Mouse (Mus musculus) embryo, embryonic 10.5 days (tissue): ENCODE measurements around the gene Fbxw4.
"Not testable (repeated sequence)": the region's sequence is repeated elsewhere in the genome, so short reads cannot be mapped to it uniquely, and the experiment has no call there.

Source experiments
- DNase-seq: peaks from one replicate; pipeline ENCODE4 v3.0.0-alpha.2; 2015; ENCODE audit warnings: low spot score

The Fbxw4 gene

DNA sequence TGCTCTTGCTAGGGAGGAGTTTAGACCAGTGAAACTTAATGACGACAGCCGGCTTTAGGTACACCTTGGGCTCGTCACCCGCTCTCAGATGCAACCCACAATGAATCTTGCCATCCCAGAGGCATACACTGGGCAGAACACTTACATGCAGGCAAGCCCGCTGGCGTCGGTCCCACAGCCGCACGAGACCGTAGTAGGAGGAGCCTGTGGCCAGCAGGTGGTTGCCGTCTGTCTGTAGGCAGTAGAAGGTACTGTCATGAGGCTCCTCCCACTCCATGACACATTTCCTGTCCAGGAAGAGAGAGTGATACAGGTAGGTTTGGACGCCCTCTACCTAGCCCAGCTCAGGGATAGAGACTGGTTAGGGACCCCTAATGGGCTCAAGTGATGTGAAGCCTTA is 81.1 kb downstream of the Fbxw4 start:
- no peak for DNase-seq

- no peak for DNase-seq
Measured at GRCm38 (mm10) chr19:45577141-45577750, 82.9 kb downstream of the Fbxw4 start.

DNA sequence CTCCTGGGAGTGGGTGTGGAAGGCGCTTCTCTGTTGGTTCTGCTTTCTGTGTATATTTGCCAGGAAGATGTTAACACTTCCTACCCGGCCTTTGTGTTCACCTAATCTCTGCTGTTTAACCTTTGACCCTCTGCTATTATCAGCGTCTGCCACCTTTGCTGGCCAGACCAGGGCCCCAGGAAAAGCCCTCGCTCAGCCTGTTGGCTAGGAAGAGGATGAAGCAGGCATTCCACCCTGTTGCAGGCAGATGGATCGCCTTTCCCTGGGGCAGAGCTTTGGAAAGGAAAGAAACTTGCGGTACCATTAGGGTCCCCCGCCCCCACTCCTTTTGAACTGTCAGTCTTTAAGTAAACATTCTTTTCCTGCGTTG is 84.5 kb downstream of the Fbxw4 start:
- DNase-seq: peak; percentile 56

DNA sequence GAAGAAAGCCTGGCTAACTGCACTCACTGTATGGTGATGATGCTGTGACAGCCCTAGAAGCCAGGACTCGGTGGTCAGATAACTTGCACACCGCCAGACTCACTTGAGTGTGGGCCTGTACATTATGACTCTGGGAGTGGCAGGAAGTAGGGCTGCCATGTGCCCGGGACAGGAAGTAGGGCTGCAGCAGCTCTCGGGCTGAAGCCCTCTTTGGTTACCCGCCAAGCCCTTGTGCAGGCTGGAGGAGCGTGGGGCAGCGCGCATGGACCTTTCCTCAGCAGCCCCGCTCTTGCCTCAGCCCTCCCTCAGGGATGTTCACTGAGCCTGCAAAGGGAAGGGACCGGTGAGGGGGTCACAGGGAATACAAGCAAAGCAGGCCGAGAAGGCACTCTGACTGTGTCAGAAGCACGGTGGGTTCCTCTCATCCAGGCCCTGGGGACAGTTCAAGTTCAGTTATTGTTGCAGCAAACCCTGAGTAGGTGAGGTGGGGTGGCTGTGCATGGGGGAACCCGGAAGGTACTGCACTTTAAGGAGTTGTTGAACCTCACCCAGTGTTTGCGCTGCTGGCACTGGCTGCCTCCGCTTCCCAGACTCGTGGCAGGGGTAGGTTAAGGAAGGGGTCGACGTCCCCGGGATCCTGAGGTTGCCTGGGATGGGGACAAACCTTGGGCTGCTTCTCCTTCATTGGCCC is 85.0 kb downstream of the Fbxw4 start:
- no peak for DNase-seq

DNA sequence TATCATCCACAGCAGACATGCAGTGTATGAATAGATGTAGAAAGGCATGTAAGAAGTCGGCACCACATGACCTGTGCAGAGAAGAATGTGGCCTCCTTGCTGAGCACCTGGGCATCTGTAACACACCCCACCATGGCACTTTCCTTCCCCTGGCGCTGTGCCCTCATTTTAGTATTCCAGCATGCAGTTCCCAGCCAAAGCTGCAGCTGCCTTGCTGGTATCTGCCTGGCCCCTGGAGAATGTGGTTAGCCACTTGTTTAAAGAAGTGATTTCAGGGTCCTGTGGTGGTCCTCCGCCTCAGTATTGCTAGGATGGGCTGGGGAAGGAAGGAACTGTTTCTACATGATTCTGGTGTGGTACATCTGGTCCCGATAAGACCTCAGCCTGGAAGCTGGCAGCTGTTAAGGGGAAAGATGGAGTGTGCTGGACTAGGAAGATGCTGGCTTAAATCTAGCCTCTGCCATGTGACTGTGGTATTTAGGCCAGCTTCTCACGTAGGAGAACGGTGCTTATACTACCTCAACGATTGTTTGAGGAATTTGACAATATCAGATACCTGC is 85.7 kb downstream of the Fbxw4 start:
- no peak for DNase-seq

DNA sequence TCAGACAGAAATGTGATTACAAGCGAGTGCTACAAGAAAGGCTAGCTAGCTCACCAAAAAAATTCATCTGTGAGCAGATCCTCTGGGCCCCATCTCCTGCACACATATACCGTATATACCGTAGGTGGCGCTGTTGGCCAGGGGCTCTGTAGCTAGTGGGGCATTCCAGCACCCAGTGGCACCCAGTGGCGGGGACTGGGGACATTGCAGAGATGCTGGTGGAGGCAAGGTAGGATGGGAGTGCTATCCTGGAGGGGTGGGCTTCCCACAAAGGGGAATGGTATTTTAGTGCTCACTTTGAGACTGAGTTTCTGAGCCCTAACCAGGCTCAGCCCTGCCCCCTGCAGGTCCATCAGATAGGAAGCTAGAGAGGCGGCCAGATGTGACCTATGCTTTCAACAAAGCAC is 86.2 kb downstream of the Fbxw4 start:
- DNase-seq: peak; percentile 80

- DNase-seq: no peak
Measured at GRCm38 (mm10) chr19:45573033-45573432, 87.1 kb downstream of the Fbxw4 start.

GRCm38 (mm10) chr19:45567367-45567766 is 92.7 kb downstream of the Fbxw4 start:
- no peak for DNase-seq

GRCm38 (mm10) chr19:45565925-45566715 is 94.0 kb downstream of the Fbxw4 start:
- no peak for DNase-seq

DNA sequence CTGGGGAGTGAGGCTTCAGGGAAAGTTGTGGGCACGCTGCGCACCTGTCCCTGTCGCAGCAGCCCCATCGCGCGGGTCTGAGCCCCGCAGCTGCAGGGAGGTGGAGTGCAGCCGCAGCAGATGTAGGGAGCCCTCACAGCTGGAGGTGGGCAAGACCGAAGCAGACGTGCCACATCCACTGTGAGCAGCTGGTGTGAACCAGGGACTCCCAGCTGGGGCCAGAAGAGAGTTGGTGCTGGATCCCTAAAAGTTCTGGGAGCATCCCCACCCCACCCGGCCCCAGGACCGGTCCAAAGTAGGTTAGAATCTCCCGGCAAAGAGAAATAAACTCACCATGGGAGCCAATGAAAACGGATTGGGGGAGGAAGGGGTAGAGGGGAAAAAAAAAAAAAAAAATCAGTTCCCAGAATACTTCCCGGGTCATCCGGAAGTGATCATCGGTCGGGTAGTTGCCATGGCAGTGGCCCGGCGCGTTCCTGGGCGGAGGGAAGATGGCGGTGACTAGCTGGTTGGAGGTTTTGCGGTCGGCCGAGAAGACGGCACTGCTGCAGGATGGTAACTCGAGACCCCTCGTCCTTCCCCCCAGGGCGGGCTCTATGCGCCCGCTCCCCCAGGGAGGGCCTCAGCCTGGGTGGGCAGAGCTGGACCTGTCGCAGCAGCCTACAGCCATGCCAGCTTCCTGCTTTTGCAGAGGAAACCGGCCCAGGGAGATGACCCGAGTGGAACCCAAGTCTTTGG is 99.8 kb downstream of the Fbxw4 start, which contains the start of the genes Poll and Gm17018:
TSS of gene Poll (minus strand) at position 379 of the 738 bp plus-strand sequence.
TSS of gene Gm17018 (plus strand) at position 463 of the 738 bp plus-strand sequence.
- DNase-seq: peak; percentile 91

GRCm38 (mm10) chr19:45554136-45554535 is 106.0 kb downstream of the Fbxw4 start:
- no peak for DNase-seq

- DNase-seq: no peak
Measured at GRCm38 (mm10) chr19:45552187-45552586, 107.9 kb downstream of the Fbxw4 start.

DNA sequence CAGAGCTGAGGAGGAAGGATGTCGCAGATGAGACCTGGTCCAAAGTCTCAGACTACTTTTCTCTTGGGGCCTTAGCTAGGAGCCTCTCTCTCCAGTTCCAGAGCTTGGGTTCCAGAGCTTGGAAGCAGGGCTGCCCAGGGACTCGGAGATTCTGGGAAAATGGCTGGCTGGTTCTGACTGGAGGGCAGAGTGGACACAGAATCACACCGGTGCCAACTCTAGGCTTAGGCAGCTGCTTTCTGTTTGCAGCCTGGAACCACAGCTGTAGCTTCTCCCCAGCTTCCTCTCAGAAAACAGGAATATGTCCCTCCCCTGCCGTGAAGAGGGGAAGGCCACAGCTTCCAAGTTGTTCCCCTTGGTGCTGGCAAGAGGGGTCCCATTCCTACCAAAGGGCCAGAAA is 110.2 kb downstream of the Fbxw4 start:
- no peak for DNase-seq

GRCm38 (mm10) chr19:45549128-45549915 is 110.8 kb downstream of the Fbxw4 start:
- DNase-seq: no peak

GRCm38 (mm10) chr19:45548196-45548595 is 111.9 kb downstream of the Fbxw4 start:
- not testable (repeated sequence) for DNase-seq

DNA sequence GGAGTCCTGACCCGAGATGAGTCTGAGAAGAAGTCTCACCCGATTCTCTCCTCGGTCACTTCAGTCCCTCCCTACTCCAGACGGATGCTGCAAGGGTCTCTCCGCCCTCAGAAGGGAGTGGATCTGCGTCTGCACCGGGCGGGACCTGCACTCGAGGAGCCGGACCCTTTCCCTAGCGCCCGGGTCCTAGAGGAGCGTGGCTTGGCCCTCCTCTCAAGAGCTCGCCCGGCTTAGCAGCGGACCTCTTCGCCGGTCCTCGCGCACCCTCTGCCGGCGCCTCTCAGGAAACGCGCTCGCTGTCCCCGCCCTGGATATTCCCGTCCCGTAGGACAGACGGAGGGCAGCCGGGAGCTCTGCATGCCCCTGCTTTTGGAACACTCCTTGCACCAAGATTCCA is 115.2 kb downstream of the Fbxw4 start:
- DNase-seq: peak; percentile 91

GRCm38 (mm10) chr19:45544152-45544924 is 115.8 kb downstream of the Fbxw4 start:
- DNase-seq: peak; percentile 58

- peak; percentile 25 for DNase-seq
Measured at GRCm38 (mm10) chr19:45542061-45542460, 118.1 kb downstream of the Fbxw4 start.

DNA sequence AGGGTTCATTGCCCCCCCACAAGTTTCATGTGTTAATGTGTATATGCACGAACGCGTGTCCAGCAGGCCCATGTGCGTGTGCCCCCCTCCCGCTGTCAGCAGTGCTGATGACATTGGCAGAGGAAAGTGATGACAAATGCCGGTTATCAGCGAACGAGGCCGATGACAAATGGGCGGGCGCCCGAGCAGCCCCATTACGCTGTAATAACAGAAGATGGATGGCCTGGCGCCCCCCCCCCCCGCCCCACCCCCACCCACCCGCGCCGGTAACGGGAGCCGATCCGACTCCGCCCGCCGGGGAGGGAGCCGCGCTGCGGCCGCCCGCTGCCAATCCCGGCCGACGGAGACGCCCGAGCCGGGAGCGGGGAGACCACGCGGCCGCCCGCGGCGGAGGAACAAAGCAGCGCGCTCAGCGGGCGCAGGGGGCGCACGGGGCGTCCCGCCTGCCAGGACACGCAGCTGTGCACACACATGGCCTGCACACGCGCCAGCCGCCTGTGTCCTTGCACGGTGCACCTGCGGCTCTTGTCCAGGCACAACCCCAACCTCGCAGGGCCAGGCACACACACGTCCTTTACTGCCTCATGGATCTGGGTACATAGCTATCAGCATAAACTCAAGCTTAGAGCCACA is 118.6 kb downstream of the Fbxw4 start:
- peak; percentile 76 for DNase-seq
